Mouse (Mus musculus) heart, embryonic 12.5 days (tissue): ENCODE results near the gene Map3k14. TPM values are rescaled to one million over a fixed set of nuclear protein-coding genes. Genes with fewer than 3 reads are reported as not detected.
A peak's percentile ranks its signal among the peaks of the same experiment; 100 is the strongest.

ENCODE experiments used
- ATAC-seq: fragments of 200-750 bp; cut with Nextera tagmentation; 2 replicates; pipeline ENCODE4 v1.8.0; 2017; ENCODE audit warnings: moderate TSS enrichment, moderate library complexity; ENCODE audit not compliant: insufficient number of reproducible peaks, low FRiP score
- H3K27ac ChIP-seq: fragments of 300-500 bp; sonication (generic); 2 replicates; pipeline ENCODE4 v1.5.1; 2016; ENCODE audit warnings: mild to moderate bottlenecking, moderate library complexity; ENCODE audit not compliant: poor library complexity, severe bottlenecking
- H3K27me3 ChIP-seq: fragments of 300-500 bp; sonication (generic); replicated peaks from 2 replicates; pipeline ENCODE4 v1.6.1; 2016; ENCODE audit warnings: mild to moderate bottlenecking, moderate library complexity
- H3K36me3 ChIP-seq: fragments of 300-500 bp; sonication (generic); 2 replicates; pipeline ENCODE4 v1.6.1; 2016; ENCODE audit warnings: mild to moderate bottlenecking, moderate library complexity
- H3K4me1 ChIP-seq: fragments of 300-500 bp; sonication (generic); replicated peaks from 2 replicates; pipeline ENCODE4 v1.6.1; 2016; ENCODE audit warnings: mild to moderate bottlenecking
- H3K4me2 ChIP-seq: fragments of 300-500 bp; sonication (generic); 2 replicates; pipeline ENCODE4 v1.6.1; 2016; ENCODE audit warnings: mild to moderate bottlenecking, moderate library complexity
- H3K4me3 ChIP-seq: fragments of 300-500 bp; sonication (generic); 2 replicates; pipeline ENCODE4 v1.5.1; 2016; ENCODE audit warnings: mild to moderate bottlenecking
- H3K9ac ChIP-seq: fragments of 300-500 bp; sonication (generic); 2 replicates; pipeline ENCODE4 v1.6.1; 2016; ENCODE audit warnings: mild to moderate bottlenecking, moderate library complexity
- H3K9me3 ChIP-seq: fragments of 300-500 bp; sonication (generic); replicated peaks from 2 replicates; pipeline ENCODE4 v1.6.1; 2016; ENCODE audit warnings: mild to moderate bottlenecking, moderate library complexity
- WGBS: fragments of 180-500 bp; shearing (Covaris S2); methylation state at CpG from one replicate; pipeline ENCODE4 v1.1.7; 2016; 5-methylcytosine and 5-hydroxymethylcytosine counted together
- polyA plus RNA-seq: library from polyadenylated mRNA; unstranded; fragments of >200 nt; fragmentation: Nextera tagmentation; extraction: Ambion mirVana; gene quantifications from 2 replicates; pipeline ENCODE4 v1.2.1, GENCODE M21; 2016

The Map3k14 gene
- polyA plus RNA-seq, 1 experiment from 2014 or later = 2.0 TPM

GRCm38 (mm10) chr11:103261671-103262411 lies 5.4 kb downstream of the Map3k14 start:
- H3K9me3 ChIP-seq = no peaks in the 10 kb centered on the region

DNA sequence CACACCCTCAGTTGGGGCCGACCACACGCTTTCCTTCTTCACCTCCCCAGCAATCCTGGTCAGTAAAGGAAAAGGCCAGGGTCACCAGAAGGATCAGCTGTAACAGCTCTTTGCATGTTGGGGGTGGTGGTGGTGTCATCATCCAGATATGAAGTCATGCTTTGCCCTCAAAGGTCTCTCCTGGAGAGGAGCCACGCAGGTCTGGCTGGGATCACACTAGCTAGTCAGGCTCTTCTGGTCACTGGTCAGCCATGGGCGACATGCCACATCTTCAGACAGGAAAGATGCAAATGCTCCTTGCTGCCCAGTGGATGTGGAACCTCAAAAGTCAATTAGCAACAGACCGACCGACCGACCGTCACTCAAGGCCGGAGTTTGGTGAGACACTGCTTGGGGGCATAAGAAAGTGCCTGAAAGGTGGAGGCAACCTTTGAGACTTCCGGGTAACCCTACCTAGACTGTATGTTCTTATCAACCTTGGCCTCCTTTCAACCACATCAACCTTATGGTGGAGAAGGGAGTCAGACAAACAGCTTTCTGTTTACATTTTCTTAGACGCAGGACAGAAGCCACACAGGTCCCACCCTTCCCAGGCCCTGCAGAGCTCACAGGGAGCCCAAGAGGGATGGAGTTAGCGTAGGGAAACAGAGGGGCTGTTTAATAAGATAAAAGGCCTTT lies 6.6 kb downstream of the Map3k14 start:
- H3K4me1 ChIP-seq = peaks cover 24% of the 10 kb centered on the region
- 69% methylated on average over 12 of the region's 12 CpGs for WGBS
- H3K27me3 ChIP-seq = no peaks in the 10 kb centered on the region
- no peak for ATAC-seq
- no peak overlapping the region for H3K27ac ChIP-seq
- no peaks in the 10 kb centered on the region for H3K9me3 ChIP-seq
- H3K36me3 ChIP-seq = no peaks in the 10 kb centered on the region
- no peak overlapping the region for H3K4me3 ChIP-seq
- no peak overlapping the region for H3K9ac ChIP-seq
- H3K4me2 ChIP-seq = no peak overlapping the region

More at GRCm38 (mm10) chr11:103261671-103262411, 5.4 kb downstream of the Map3k14 start:
- peak overlapping the region; percentile 41; the same call in 1 of the 2 replicates for H3K4me2 ChIP-seq
- WGBS = 73% methylated on average over 7 of the region's 7 CpGs
- H3K4me3 ChIP-seq = no peak overlapping the region
- 0 out of 2 replicates have a peak overlapping the region, but pooled peaks have one; percentile 19 for H3K27ac ChIP-seq
- H3K4me1 ChIP-seq = peaks cover 34% of the 10 kb centered on the region
- peak overlapping the region; percentile 48; the same call in 1 of the 2 replicates for H3K9ac ChIP-seq
- no peak for ATAC-seq
- H3K36me3 ChIP-seq = no peaks in the 10 kb centered on the region
- no peaks in the 10 kb centered on the region for H3K27me3 ChIP-seq

- peaks cover 24% of the 10 kb centered on the region for H3K4me1 ChIP-seq
- ATAC-seq = no peak
- H3K36me3 ChIP-seq = no peaks in the 10 kb centered on the region
- H3K4me2 ChIP-seq = no peak overlapping the region
- 87% methylated on average over 5 of the region's 5 CpGs for WGBS
- no peak overlapping the region for H3K9ac ChIP-seq
- H3K27ac ChIP-seq = no peak overlapping the region
- H3K9me3 ChIP-seq = no peaks in the 10 kb centered on the region
- no peak overlapping the region for H3K4me3 ChIP-seq
- H3K27me3 ChIP-seq = no peaks in the 10 kb centered on the region
These were observed 7.2 kb downstream of the Map3k14 start for GRCm38 (mm10) chr11:103260034-103260433.

DNA sequence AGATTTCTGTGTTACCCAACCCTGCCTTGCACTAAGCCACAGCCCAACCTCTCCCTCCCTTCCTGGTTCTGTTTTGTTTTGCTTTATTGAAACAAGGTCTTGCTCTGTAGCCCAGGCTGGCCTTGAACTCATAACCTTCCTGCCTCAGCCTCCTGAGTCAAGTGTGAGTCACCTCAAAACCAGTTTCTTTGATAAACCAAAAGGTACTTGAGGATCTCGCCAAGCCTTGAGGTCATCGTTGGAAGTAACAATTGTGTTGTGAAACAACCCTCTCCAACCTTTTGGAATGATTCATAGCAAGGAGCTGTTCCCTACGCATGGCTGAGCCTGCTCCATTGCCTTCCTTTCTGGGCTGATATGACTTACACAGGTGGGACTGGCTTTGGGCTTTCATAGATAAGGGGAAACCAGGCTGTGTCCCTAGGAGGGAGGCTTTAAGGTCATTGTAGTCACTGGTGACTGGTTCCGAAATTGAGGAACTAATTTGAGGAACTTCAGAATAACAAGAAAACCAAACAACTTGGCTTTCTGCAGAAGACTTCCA lies 9.3 kb downstream of the Map3k14 start:
- Histone ChIP-seq H3K4me1 (peaks cover 19% of the 10 kb centered on the region), H3K4me3 (no peak overlapping the region), H3K4me2 (no peak overlapping the region), H3K36me3 (no peaks in the 10 kb centered on the region), H3K9ac (no peak overlapping the region), H3K27ac (no peak overlapping the region), H3K9me3 (no peaks in the 10 kb centered on the region), H3K27me3 (no peaks in the 10 kb centered on the region)
- 84% methylated on average over 4 of the region's 4 CpGs for WGBS
- ATAC-seq = no peak

- H3K9me3 ChIP-seq = no peaks in the 10 kb centered on the region
- H3K4me3 ChIP-seq = no peak overlapping the region
- ATAC-seq = no peak
- WGBS = 76% methylated on average over 5 of the region's 5 CpGs
- H3K36me3 ChIP-seq = no peaks in the 10 kb centered on the region
- H3K4me2 ChIP-seq = no peak overlapping the region
- peaks cover 21% of the 10 kb centered on the region for H3K4me1 ChIP-seq
- H3K27ac ChIP-seq = no peak overlapping the region
- no peak overlapping the region for H3K9ac ChIP-seq
- no peaks in the 10 kb centered on the region for H3K27me3 ChIP-seq
These were observed 13.7 kb downstream of the Map3k14 start for GRCm38 (mm10) chr11:103253605-103254004.

DNA sequence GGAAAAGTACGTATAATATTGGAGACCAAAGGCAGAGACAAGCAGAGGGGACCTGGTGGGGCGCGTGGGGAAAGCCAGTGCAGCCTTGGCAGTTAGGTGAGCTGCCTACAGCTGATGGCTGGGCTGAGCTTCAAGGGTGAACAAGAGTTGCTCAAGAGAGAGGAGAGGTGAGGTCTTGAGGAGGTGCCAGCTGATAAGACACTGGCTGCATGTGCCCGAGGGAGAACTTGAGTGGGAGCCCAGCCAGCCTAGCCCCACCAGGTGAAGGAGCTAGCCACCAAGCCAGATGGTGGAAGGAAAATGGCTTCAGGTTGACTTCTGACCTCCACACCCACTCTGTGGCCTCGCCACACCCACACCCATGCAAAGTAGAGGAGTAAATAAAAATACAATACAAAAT lies 14.9 kb downstream of the Map3k14 start:
- H3K4me3 ChIP-seq = no peak overlapping the region
- peaks cover 33% of the 10 kb centered on the region for H3K4me1 ChIP-seq
- H3K27me3 ChIP-seq = no peaks in the 10 kb centered on the region
- WGBS = 77% methylated on average over 5 of the region's 5 CpGs
- no peaks in the 10 kb centered on the region for H3K36me3 ChIP-seq
- no peak overlapping the region for H3K9ac ChIP-seq
- ATAC-seq = no peak
- H3K4me2 ChIP-seq = no peak overlapping the region
- no peaks in the 10 kb centered on the region for H3K9me3 ChIP-seq
- H3K27ac ChIP-seq = no peak overlapping the region

- H3K4me1 ChIP-seq = peaks cover 49% of the 10 kb centered on the region
- no peak overlapping the region for H3K4me2 ChIP-seq
- no peak overlapping the region for H3K9ac ChIP-seq
- no peaks in the 10 kb centered on the region for H3K9me3 ChIP-seq
- no peak overlapping the region for H3K27ac ChIP-seq
- no peaks in the 10 kb centered on the region for H3K36me3 ChIP-seq
- WGBS = 85% methylated on average over 3 of the region's 3 CpGs
- H3K4me3 ChIP-seq = no peak overlapping the region
- H3K27me3 ChIP-seq = no peaks in the 10 kb centered on the region
- no peak for ATAC-seq
These were observed 16.9 kb downstream of the Map3k14 start for GRCm38 (mm10) chr11:103250324-103250723.

- no peaks in the 10 kb centered on the region for H3K36me3 ChIP-seq
- peaks cover 54% of the 10 kb centered on the region for H3K4me1 ChIP-seq
- no peak overlapping the region for H3K27ac ChIP-seq
- no peaks in the 10 kb centered on the region for H3K9me3 ChIP-seq
- H3K4me2 ChIP-seq = no peak overlapping the region
- H3K9ac ChIP-seq = no peak overlapping the region
- H3K27me3 ChIP-seq = no peaks in the 10 kb centered on the region
- 68% methylated on average over 6 of the region's 6 CpGs for WGBS
- no peak overlapping the region for H3K4me3 ChIP-seq
- no peak for ATAC-seq
These were observed 17.8 kb downstream of the Map3k14 start for GRCm38 (mm10) chr11:103249509-103249908.

- Histone ChIP-seq H3K4me2 (no peak overlapping the region), H3K4me1 (peaks cover 54% of the 10 kb centered on the region), H3K36me3 (no peaks in the 10 kb centered on the region), H3K9me3 (no peaks in the 10 kb centered on the region), H3K27me3 (no peaks in the 10 kb centered on the region), H3K9ac (no peak overlapping the region), H3K4me3 (no peak overlapping the region), H3K27ac (no peak overlapping the region)
- 69% methylated on average over 5 of the region's 5 CpGs for WGBS
- ATAC-seq = no peak
These were observed 18.4 kb downstream of the Map3k14 start for GRCm38 (mm10) chr11:103248837-103249236.

GRCm38 (mm10) chr11:103247504-103248177 lies 19.6 kb downstream of the Map3k14 start:
- no peak overlapping the region for H3K4me3 ChIP-seq
- H3K9me3 ChIP-seq = no peaks in the 10 kb centered on the region
- H3K36me3 ChIP-seq = no peaks in the 10 kb centered on the region
- peak; percentile 62; the same call in 1 of the 2 replicates for ATAC-seq
- H3K27ac ChIP-seq = peak overlapping the region; percentile 74
- 47% methylated on average over 11 of the region's 11 CpGs for WGBS
- peaks cover 51% of the 10 kb centered on the region for H3K4me1 ChIP-seq
- H3K9ac ChIP-seq = no peak overlapping the region
- H3K4me2 ChIP-seq = peak overlapping the region; percentile 31
- no peaks in the 10 kb centered on the region for H3K27me3 ChIP-seq
